Mouse (Mus musculus) limb, embryonic 12.5 days (tissue): ENCODE measurements at regions not wholly inside any gene's neighbourhood (a gene's known extent, or its start where the extent isn't known, plus 50 kb on each side); places are given as distances from the start of the nearest gene placed in this dataset.

ENCODE experiments used
- ATAC-seq: fragments of 200-750 bp; cut with Nextera tagmentation; 2 replicates; pipeline ENCODE4 v1.8.0; 2017; ENCODE audit warnings: low read depth, moderate TSS enrichment; ENCODE audit not compliant: insufficient number of reproducible peaks, insufficient read depth, low FRiP score, low TSS enrichment
- H3K27ac ChIP-seq: fragments of 300-500 bp; sonication (generic); 2 replicates; pipeline ENCODE4 v1.5.1; 2016; ENCODE audit warnings: mild to moderate bottlenecking, moderate library complexity
- H3K27me3 ChIP-seq: fragments of 300-500 bp; sonication (generic); 2 replicates; pipeline ENCODE4 v1.6.1; 2016; ENCODE audit warnings: mild to moderate bottlenecking, moderate library complexity
- H3K36me3 ChIP-seq: fragments of 300-500 bp; sonication (generic); 2 replicates; pipeline ENCODE4 v1.6.1; 2016; ENCODE audit warnings: mild to moderate bottlenecking, moderate library complexity
- H3K4me1 ChIP-seq: fragments of 300-500 bp; sonication (generic); replicated peaks from 2 replicates; pipeline ENCODE4 v1.6.1; 2016
- H3K4me2 ChIP-seq: fragments of 300-500 bp; sonication (generic); 2 replicates; pipeline ENCODE4 v1.6.1; 2016; ENCODE audit warnings: mild to moderate bottlenecking, moderate library complexity
- H3K4me3 ChIP-seq: fragments of 300-500 bp; sonication (generic); replicated peaks from 2 replicates; pipeline ENCODE4 v1.5.1; 2016; ENCODE audit warnings: mild to moderate bottlenecking
- H3K9ac ChIP-seq: fragments of 300-500 bp; sonication (generic); replicated peaks from 2 replicates; pipeline ENCODE4 v1.6.1; 2016; ENCODE audit warnings: mild to moderate bottlenecking, moderate library complexity
- H3K9me3 ChIP-seq: fragments of 300-500 bp; sonication (generic); 2 replicates; pipeline ENCODE4 v1.6.1; 2016; ENCODE audit warnings: mild to moderate bottlenecking, moderate library complexity
- WGBS: fragments of 180-500 bp; shearing (Covaris S2); methylation state at CpG from one replicate; pipeline ENCODE4 v1.1.7; 2016; 5-methylcytosine and 5-hydroxymethylcytosine counted together

GRCm38 (mm10) chr7:95955119-95955518, 215.9 kb upstream of the Tenm4 start:
- Histone ChIP-seq H3K4me3 (no peak overlapping the region), H3K27ac (no peak overlapping the region), H3K4me1 (no peaks in the 10 kb centered on the region), H3K36me3 (no peaks in the 10 kb centered on the region), H3K9ac (no peak overlapping the region), H3K4me2 (no peak overlapping the region), H3K9me3 (no peaks in the 10 kb centered on the region), H3K27me3 (no peaks in the 10 kb centered on the region)
- WGBS, result 72% methylated on average over 2 of the region's 2 CpGs
- ATAC-seq, result no peak

- no peaks in the 10 kb centered on the region for H3K4me1 ChIP-seq
- no peaks in the 10 kb centered on the region for H3K9me3 ChIP-seq
- no peak overlapping the region for H3K9ac ChIP-seq
- 55% methylated on average over 4 of the region's 4 CpGs for WGBS
- no peak for ATAC-seq
- H3K4me3 ChIP-seq, result no peak overlapping the region
- no peak overlapping the region for H3K27ac ChIP-seq
- no peaks in the 10 kb centered on the region for H3K27me3 ChIP-seq
- no peak overlapping the region for H3K4me2 ChIP-seq
- no peaks in the 10 kb centered on the region for H3K36me3 ChIP-seq
Measured at GRCm38 (mm10) chr7:95959068-95959467, 212.0 kb upstream of the Tenm4 start.

GRCm38 (mm10) chr7:95971863-95972262, 199.2 kb upstream of the Tenm4 start:
- ATAC-seq, result no peak
- Histone ChIP-seq H3K36me3 (no peaks in the 10 kb centered on the region), H3K4me3 (no peak overlapping the region), H3K27ac (no peak overlapping the region), H3K27me3 (no peaks in the 10 kb centered on the region), H3K9ac (no peak overlapping the region), H3K4me1 (no peaks in the 10 kb centered on the region), H3K9me3 (no peaks in the 10 kb centered on the region), H3K4me2 (no peak overlapping the region)
- 79% methylated on average over 7 of the region's 7 CpGs for WGBS

GRCm38 (mm10) chr7:95974085-95974484, 197.0 kb upstream of the Tenm4 start:
- no peak for ATAC-seq

GRCm38 (mm10) chr7:95991250-95992032, 179.6 kb upstream of the Tenm4 start:
- no peak overlapping the region for H3K4me2 ChIP-seq
- no peaks in the 10 kb centered on the region for H3K27me3 ChIP-seq
- H3K4me1 ChIP-seq, result no peaks in the 10 kb centered on the region
- H3K27ac ChIP-seq, result no peak overlapping the region
- ATAC-seq, result no peak
- H3K9ac ChIP-seq, result no peak overlapping the region
- no peaks in the 10 kb centered on the region for H3K9me3 ChIP-seq
- no peaks in the 10 kb centered on the region for H3K36me3 ChIP-seq
- no peak overlapping the region for H3K4me3 ChIP-seq
- 64% methylated on average over 10 of the region's 10 CpGs for WGBS

More at GRCm38 (mm10) chr7:95974085-95974484, 197.0 kb upstream of the Tenm4 start:
- Histone ChIP-seq H3K9ac (no peak overlapping the region), H3K4me2 (no peak overlapping the region), H3K4me1 (no peaks in the 10 kb centered on the region), H3K36me3 (no peaks in the 10 kb centered on the region), H3K9me3 (no peaks in the 10 kb centered on the region), H3K27me3 (no peaks in the 10 kb centered on the region), H3K4me3 (no peak overlapping the region), H3K27ac (no peak overlapping the region)
- 74% methylated on average over 2 of the region's 2 CpGs for WGBS

GRCm38 (mm10) chr7:95992033-95992516, 179.0 kb upstream of the Tenm4 start:
- H3K27ac ChIP-seq, result no peak overlapping the region
- H3K36me3 ChIP-seq, result no peaks in the 10 kb centered on the region
- H3K9me3 ChIP-seq, result no peaks in the 10 kb centered on the region
- no peak overlapping the region for H3K4me2 ChIP-seq
- H3K27me3 ChIP-seq, result no peaks in the 10 kb centered on the region
- no peaks in the 10 kb centered on the region for H3K4me1 ChIP-seq
- WGBS, result 87% methylated on average over 3 of the region's 3 CpGs
- no peak overlapping the region for H3K4me3 ChIP-seq
- no peak overlapping the region for H3K9ac ChIP-seq
- no peak for ATAC-seq

- H3K4me3 ChIP-seq, result no peak overlapping the region
- WGBS, result 90% methylated on average over 3 of the region's 3 CpGs
- H3K9me3 ChIP-seq, result no peaks in the 10 kb centered on the region
- ATAC-seq, result no peak
- H3K4me2 ChIP-seq, result no peak overlapping the region
- H3K9ac ChIP-seq, result no peak overlapping the region
- no peak overlapping the region for H3K27ac ChIP-seq
- no peaks in the 10 kb centered on the region for H3K36me3 ChIP-seq
- H3K27me3 ChIP-seq, result no peaks in the 10 kb centered on the region
- no peaks in the 10 kb centered on the region for H3K4me1 ChIP-seq
Measured at GRCm38 (mm10) chr7:95992521-95992920, 178.5 kb upstream of the Tenm4 start.

- Histone ChIP-seq H3K36me3 (no peaks in the 10 kb centered on the region), H3K4me2 (no peak overlapping the region), H3K9me3 (no peaks in the 10 kb centered on the region), H3K4me3 (no peak overlapping the region), H3K27ac (no peak overlapping the region), H3K4me1 (no peaks in the 10 kb centered on the region), H3K9ac (no peak overlapping the region), H3K27me3 (no peaks in the 10 kb centered on the region)
- 62% methylated on average over 3 of the region's 3 CpGs for WGBS
- no peak for ATAC-seq
Measured at GRCm38 (mm10) chr7:95997190-95997589, 173.9 kb upstream of the Tenm4 start.

- no peak overlapping the region for H3K4me2 ChIP-seq
- no peak overlapping the region for H3K4me3 ChIP-seq
- no peak overlapping the region for H3K9ac ChIP-seq
- no peak for ATAC-seq
- H3K4me1 ChIP-seq, result no peaks in the 10 kb centered on the region
- no peak overlapping the region for H3K27ac ChIP-seq
- no peaks in the 10 kb centered on the region for H3K9me3 ChIP-seq
- H3K36me3 ChIP-seq, result no peaks in the 10 kb centered on the region
- WGBS, result 75% methylated on average over 4 of the region's 4 CpGs
- no peaks in the 10 kb centered on the region for H3K27me3 ChIP-seq
Measured at GRCm38 (mm10) chr7:95999189-95999588, 171.9 kb upstream of the Tenm4 start.

- whole genome bisulfite sequencing, result 67% methylated on average over 5 of the region's 5 CpGs
- Histone ChIP-seq H3K4me2 (no peak overlapping the region), H3K9me3 (no peaks in the 10 kb centered on the region), H3K4me1 (no peaks in the 10 kb centered on the region), H3K27me3 (no peaks in the 10 kb centered on the region), H3K36me3 (no peaks in the 10 kb centered on the region), H3K4me3 (no peak overlapping the region), H3K9ac (no peak overlapping the region), H3K27ac (no peak overlapping the region)
- no peak for ATAC-seq
Measured at GRCm38 (mm10) chr7:96002401-96002800, 168.6 kb upstream of the Tenm4 start.

GRCm38 (mm10) chr7:96006299-96006698, 164.7 kb upstream of the Tenm4 start:
- no peaks in the 10 kb centered on the region for H3K27me3 ChIP-seq
- H3K27ac ChIP-seq, result no peak overlapping the region
- no peak overlapping the region for H3K4me2 ChIP-seq
- no peak overlapping the region for H3K9ac ChIP-seq
- H3K36me3 ChIP-seq, result no peaks in the 10 kb centered on the region
- no peak overlapping the region for H3K4me3 ChIP-seq
- WGBS, result 84% methylated on average over 2 of the region's 2 CpGs
- no peaks in the 10 kb centered on the region for H3K4me1 ChIP-seq
- ATAC-seq, result no peak
- no peaks in the 10 kb centered on the region for H3K9me3 ChIP-seq

GRCm38 (mm10) chr7:96013008-96013407, 158.0 kb upstream of the Tenm4 start:
- Histone ChIP-seq H3K4me2 (no peak overlapping the region), H3K4me1 (no peaks in the 10 kb centered on the region), H3K27ac (no peak overlapping the region), H3K9ac (no peak overlapping the region), H3K27me3 (no peaks in the 10 kb centered on the region), H3K36me3 (no peaks in the 10 kb centered on the region), H3K9me3 (no peaks in the 10 kb centered on the region), H3K4me3 (no peak overlapping the region)
- 81% methylated on average over 5 of the region's 5 CpGs for WGBS
- no peak for ATAC-seq
